Mouse (Mus musculus) megakaryocyte, embryonic 14.5 days (primary cell): ENCODE results near the gene Plk3.

ENCODE experiments used
- FLI1 ChIP-seq: IDR thresholded peaks from 2 replicates; pipeline ENCODE4 v1.6.1; 2012; ENCODE audit warnings: low read length, inconsistent platforms, mixed read lengths
- GATA1 ChIP-seq: IDR thresholded peaks from 3 replicates; pipeline ENCODE4 v1.6.1; 2012; ENCODE audit warnings: mixed read lengths, low read length, inconsistent platforms, borderline replicate concordance

GRCm38 (mm10) chr4:117108524-117108849 lies 25.3 kb downstream of the Plk3 start:
- TF ChIP-seq GATA1 (no peak), FLI1 (no peak)
